Mouse (Mus musculus): Measurements from ENCODE around the gene Cyp11a1.

Cyp11a1 gene

GRCm38 (mm10) chr9:57972776-57973439 is 33.3 kb upstream of the Cyp11a1 start:
- no peak for DNase-seq (ENCODE audit: low spot score)

GRCm38 (mm10) chr9:57973440-57974066 is 32.7 kb upstream of the Cyp11a1 start:
- no peak for DNase-seq (ENCODE audit: low spot score)

GRCm38 (mm10) chr9:57974221-57974620 is 32.0 kb upstream of the Cyp11a1 start:
- no peak for DNase-seq (ENCODE audit: low spot score)

- DNase-seq (ENCODE audit: low spot score) = no peak
Observed at GRCm38 (mm10) chr9:57975200-57975821, 30.9 kb upstream of the Cyp11a1 start.

GRCm38 (mm10) chr9:57978025-57978424 is 28.2 kb upstream of the Cyp11a1 start:
- no peak for DNase-seq (ENCODE audit: low spot score)

GRCm38 (mm10) chr9:57978858-57979257 is 27.4 kb upstream of the Cyp11a1 start:
- DNase-seq (ENCODE audit: low spot score) = no peak

GRCm38 (mm10) chr9:57980570-57980969 is 25.6 kb upstream of the Cyp11a1 start:
- DNase-seq (ENCODE audit: low spot score) = no peak

GRCm38 (mm10) chr9:57985304-57985703 is 20.9 kb upstream of the Cyp11a1 start:
- DNase-seq (ENCODE audit: low spot score) = no peak

- no peak for DNase-seq (ENCODE audit: low spot score)
Observed at GRCm38 (mm10) chr9:57986293-57986692, 19.9 kb upstream of the Cyp11a1 start.

GRCm38 (mm10) chr9:57988098-57988497 is 18.1 kb upstream of the Cyp11a1 start:
- no peak for DNase-seq (ENCODE audit: low spot score)

- no peak for DNase-seq (ENCODE audit: low spot score)
Observed at GRCm38 (mm10) chr9:57989309-57989708, 16.9 kb upstream of the Cyp11a1 start.

GRCm38 (mm10) chr9:57990438-57991110 is 15.6 kb upstream of the Cyp11a1 start:
- DNase-seq (ENCODE audit: low spot score) = peak; percentile 70

GRCm38 (mm10) chr9:57992060-57992459 is 14.2 kb upstream of the Cyp11a1 start:
- no peak for DNase-seq (ENCODE audit: low spot score)

GRCm38 (mm10) chr9:57992781-57993591 is 13.2 kb upstream of the Cyp11a1 start:
- no peak for DNase-seq (ENCODE audit: low spot score)

- DNase-seq (ENCODE audit: low spot score) = no peak
Observed at GRCm38 (mm10) chr9:57995282-57995681, 10.9 kb upstream of the Cyp11a1 start.

GRCm38 (mm10) chr9:57997511-57998031 is 8.6 kb upstream of the Cyp11a1 start:
- DNase-seq (ENCODE audit: low spot score) = peak; percentile 71

- peak; percentile 71 for DNase-seq (ENCODE audit: low spot score)
Observed at GRCm38 (mm10) chr9:57998032-57998659, 8.1 kb upstream of the Cyp11a1 start.

- no peak for DNase-seq (ENCODE audit: low spot score)
Observed at GRCm38 (mm10) chr9:57998685-57999084, 7.5 kb upstream of the Cyp11a1 start.

- peak; percentile 73 for DNase-seq (ENCODE audit: low spot score)
Observed at GRCm38 (mm10) chr9:57999676-58000075, 6.5 kb upstream of the Cyp11a1 start.

GRCm38 (mm10) chr9:58003272-58003671 is 2.9 kb upstream of the Cyp11a1 start:
- no peak for DNase-seq (ENCODE audit: low spot score)

GRCm38 (mm10) chr9:58008336-58009014 is 2.3 kb downstream of the Cyp11a1 start:
- DNase-seq (ENCODE audit: low spot score) = no peak
